Mouse (Mus musculus): Measurements from ENCODE around the gene Hsdl1. TPM values are rescaled to one million over a fixed set of nuclear protein-coding genes. Genes with fewer than 3 reads are reported as not detected.

The Hsdl1 gene
- polyA plus RNA-seq, 1 experiment, result 22.2 TPM

DNA sequence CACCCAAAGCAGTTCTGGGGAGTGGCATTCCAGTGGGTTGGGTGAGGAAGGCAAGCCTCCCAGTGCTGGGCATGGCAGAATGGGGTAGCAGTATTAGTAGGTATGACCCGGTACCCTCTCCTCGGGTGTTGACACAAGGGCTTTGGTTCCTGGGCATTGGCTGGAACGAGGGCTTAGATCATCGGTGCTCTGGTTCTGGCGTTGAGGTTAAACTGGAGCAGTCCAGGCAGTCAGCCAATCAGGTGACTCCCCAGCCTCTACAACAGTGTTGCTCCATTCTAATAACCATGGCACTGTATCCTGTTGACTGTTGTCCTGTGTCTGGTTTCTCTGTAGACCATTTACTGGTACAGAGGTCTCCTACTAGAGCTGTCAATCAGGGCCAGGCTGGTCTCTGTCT, 42.6 kb upstream of the Hsdl1 start:
- WGBS, result 81% methylated on average over 5 of the region's 5 CpGs
- no peak for TF ChIP-seq POLR2A (IDR thresholded peaks at IDR 0.05; ENCODE audit: borderline replicate concordance, control insufficient read depth, low read depth, low read length)
- TF ChIP-seq CTCF (IDR thresholded peaks at IDR 0.05; ENCODE audit: control insufficient read depth, insufficient read depth, low read length), result no peak
- Histone ChIP-seq H3K27ac (ENCODE audit: control insufficient read depth, insufficient read depth, low read depth, low read length, poor library complexity) (no peak overlapping the region), H3K4me3 (replicated peaks; ENCODE audit: control insufficient read depth, low read depth, low read length) (no peak overlapping the region), H3K4me1 (ENCODE audit: control insufficient read depth, insufficient read depth, low read length) (no peaks in the 10 kb centered on the region)

DNA sequence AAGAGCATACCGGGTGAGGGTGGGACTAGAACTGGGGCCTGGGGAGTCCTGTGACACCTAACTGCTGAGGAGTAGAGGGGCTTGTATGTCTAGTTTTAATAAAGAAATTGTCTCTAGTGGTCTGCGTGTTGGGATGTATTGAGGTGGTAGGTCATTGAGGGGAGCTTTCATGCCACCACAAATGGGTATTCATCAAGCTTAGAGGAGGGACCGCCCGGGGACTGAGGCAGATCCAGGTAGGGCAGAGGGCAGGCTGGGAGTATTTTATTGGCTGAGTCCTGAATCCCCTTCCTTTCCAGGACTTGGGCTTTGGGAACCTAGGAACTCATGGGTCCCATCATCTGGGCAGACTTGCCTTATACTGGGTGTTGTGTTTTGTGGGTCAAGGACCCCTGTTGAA, 41.8 kb upstream of the Hsdl1 start:
- Histone ChIP-seq H3K4me3 (replicated peaks; ENCODE audit: control insufficient read depth, low read depth, low read length) (no peak overlapping the region), H3K4me1 (ENCODE audit: control insufficient read depth, insufficient read depth, low read length) (no peaks in the 10 kb centered on the region), H3K27ac (ENCODE audit: control insufficient read depth, insufficient read depth, low read depth, low read length, poor library complexity) (no peak overlapping the region)
- WGBS, result 80% methylated on average over 4 of the region's 4 CpGs
- TF ChIP-seq POLR2A (IDR thresholded peaks at IDR 0.05; ENCODE audit: borderline replicate concordance, control insufficient read depth, low read depth, low read length) (no peak), CTCF (IDR thresholded peaks at IDR 0.05; ENCODE audit: control insufficient read depth, insufficient read depth, low read length) (no peak)

DNA sequence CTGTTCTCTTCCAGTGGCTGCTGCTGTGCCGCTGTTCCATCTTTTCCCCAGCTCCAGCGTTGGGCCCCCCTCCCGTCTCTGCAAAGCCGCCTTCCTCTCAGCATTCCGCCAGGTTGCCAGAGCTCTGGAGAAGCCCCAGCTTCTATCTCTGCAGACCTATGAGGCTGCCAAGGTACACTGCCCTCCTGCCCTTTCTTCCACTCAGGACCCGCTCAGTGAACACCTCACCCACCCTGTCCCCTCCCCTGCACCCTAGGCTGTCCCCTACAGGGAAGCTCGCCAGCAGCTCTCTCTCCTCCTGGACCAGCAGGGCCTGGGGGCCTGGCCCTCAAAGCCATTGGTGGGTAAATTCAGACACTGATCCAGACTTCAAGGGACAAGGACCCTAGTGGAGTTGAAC, 41.4 kb upstream of the Hsdl1 start:
- Histone ChIP-seq H3K27ac (ENCODE audit: control insufficient read depth, insufficient read depth, low read depth, low read length, poor library complexity) (no peak overlapping the region), H3K4me3 (replicated peaks; ENCODE audit: control insufficient read depth, low read depth, low read length) (no peak overlapping the region), H3K4me1 (ENCODE audit: control insufficient read depth, insufficient read depth, low read length) (no peaks in the 10 kb centered on the region)
- no peak for TF ChIP-seq CTCF (IDR thresholded peaks at IDR 0.05; ENCODE audit: control insufficient read depth, insufficient read depth, low read length)
- 75% methylated on average over 7 of the region's 7 CpGs for WGBS

DNA sequence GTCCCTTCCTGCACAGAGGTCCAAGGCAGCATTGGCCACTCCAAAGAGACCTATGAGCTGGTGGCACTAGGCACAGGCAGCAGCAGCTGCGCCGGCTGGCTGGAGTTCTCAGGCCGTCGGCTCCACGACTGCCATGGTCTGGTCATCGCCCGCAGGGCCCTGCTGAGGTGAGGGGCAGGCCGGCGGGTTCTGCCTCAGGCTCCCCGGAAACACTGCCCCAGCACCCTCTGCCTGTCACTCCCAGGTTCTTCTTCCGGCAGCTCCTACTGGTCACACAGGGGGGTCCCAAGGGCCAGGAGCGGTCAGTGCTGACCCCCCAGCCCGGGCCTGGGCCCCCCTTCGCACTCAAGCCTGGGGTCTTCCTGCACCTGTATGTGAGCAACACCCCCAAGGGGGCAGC, 40.1 kb upstream of the Hsdl1 start:
- H3K4me3 ChIP-seq (replicated peaks; ENCODE audit: control insufficient read depth, low read depth, low read length), result no peak overlapping the region
- TF ChIP-seq CTCF (IDR thresholded peaks at IDR 0.05; ENCODE audit: control insufficient read depth, insufficient read depth, low read length) (no peak), POLR2A (IDR thresholded peaks at IDR 0.05; ENCODE audit: borderline replicate concordance, control insufficient read depth, low read depth, low read length) (no peak)
- H3K4me1 ChIP-seq (ENCODE audit: control insufficient read depth, insufficient read depth, low read length), result no peaks in the 10 kb centered on the region
- WGBS, result 84% methylated on average over 14 of the region's 14 CpGs
- no peak overlapping the region for H3K27ac ChIP-seq (ENCODE audit: control insufficient read depth, insufficient read depth, low read depth, low read length, poor library complexity)

DNA sequence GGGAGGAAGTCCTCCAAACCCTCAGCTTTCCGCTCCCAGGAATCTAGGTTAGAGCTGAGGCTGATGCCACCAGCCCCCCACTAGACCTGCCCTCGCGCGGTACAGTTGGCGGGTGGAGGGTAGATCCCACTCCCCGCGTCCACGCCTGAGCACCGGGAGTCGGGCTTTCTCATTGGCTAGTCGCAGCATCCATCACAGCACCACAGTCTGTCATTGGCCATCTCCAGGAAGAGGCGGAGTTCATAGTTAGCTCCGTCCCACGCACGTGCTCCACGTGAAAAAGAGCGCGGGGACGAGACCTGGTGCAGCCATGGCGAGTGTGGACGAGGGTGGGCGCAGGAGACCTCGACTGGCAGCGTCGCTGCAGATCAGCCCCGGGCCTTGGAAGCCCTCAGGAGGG, 37.5 kb upstream of the Hsdl1 start, which contains the start of gene Adad2:
Gene Adad2, plus strand, starts transcription at position 277 of the 400 bp plus-strand sequence.
- no peak for TF ChIP-seq CTCF (IDR thresholded peaks at IDR 0.05; ENCODE audit: control insufficient read depth, insufficient read depth, low read length)
- TF ChIP-seq POLR2A (IDR thresholded peaks at IDR 0.05; ENCODE audit: borderline replicate concordance, control insufficient read depth, low read depth, low read length), result no peak
- Histone ChIP-seq H3K4me3 (replicated peaks; ENCODE audit: control insufficient read depth, low read depth, low read length) (no peak within 1 kb of the TSS), H3K4me1 (ENCODE audit: control insufficient read depth, insufficient read depth, low read length) (no peaks in the 10 kb centered on the region), H3K27ac (ENCODE audit: control insufficient read depth, insufficient read depth, low read depth, low read length, poor library complexity) (no peak within 1 kb of the TSS)
- 80% methylated on average over 26 of the region's 26 CpGs for WGBS

DNA sequence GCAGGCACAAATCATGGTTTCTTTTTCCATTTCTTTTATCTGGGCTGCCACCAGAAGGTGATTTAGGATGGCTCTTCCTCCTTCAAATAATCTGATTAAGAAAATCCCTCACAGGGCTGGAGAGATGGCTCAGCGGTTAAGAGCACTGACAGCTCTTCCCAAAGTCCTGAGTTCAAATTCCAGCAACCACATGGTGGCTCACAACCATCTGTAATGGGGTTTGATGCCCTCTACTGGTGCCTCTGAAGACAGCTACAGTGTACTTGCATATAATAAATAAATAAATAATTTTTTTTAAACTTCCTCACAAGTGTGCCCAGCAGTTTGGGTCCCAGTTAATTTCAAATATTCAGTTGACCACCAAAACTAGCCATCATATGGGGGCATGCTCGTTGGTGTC, 31.2 kb upstream of the Hsdl1 start:
- no peak overlapping the region for H3K4me3 ChIP-seq (replicated peaks; ENCODE audit: control insufficient read depth, low read depth, low read length)
- TF ChIP-seq CTCF (IDR thresholded peaks at IDR 0.05; ENCODE audit: control insufficient read depth, insufficient read depth, low read length), result no peak
- TF ChIP-seq POLR2A (IDR thresholded peaks at IDR 0.05; ENCODE audit: borderline replicate concordance, control insufficient read depth, low read depth, low read length), result no peak
- WGBS, result 60% methylated on average over 2 of the region's 2 CpGs
- no peak overlapping the region for H3K27ac ChIP-seq (ENCODE audit: control insufficient read depth, insufficient read depth, low read depth, low read length, poor library complexity)
- peaks cover 2% of the 10 kb centered on the region; the same call in 1 of the 2 replicates for H3K4me1 ChIP-seq (ENCODE audit: control insufficient read depth, insufficient read depth, low read length)

DNA sequence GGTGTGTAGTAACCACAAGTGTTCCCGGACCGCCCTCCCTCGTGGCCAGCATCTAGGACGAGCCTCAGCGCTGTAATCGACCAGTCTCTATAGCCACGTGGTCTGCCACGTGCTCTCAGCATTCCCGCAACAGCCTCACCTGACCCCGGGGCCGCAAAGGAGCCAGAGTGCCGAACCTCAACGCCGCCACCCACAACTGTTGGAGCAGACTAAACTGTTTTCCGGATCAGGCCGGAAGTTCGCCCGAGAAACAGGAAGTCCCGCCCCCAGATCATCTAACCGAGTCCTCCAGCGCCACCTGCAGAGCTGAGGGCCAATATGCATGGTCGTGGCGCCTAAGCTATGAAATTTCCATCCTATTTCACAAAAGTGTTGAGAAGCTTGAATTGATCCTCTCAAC, 30.0 kb upstream of the Hsdl1 start, which contains the start of gene Taf1c:
Gene Taf1c, minus strand, starts transcription at position 227 of the 400 bp plus-strand sequence.
- Histone ChIP-seq H3K27ac (ENCODE audit: control insufficient read depth, insufficient read depth, low read depth, low read length, poor library complexity) (peak within 1 kb of the TSS; percentile 56), H3K4me1 (ENCODE audit: control insufficient read depth, insufficient read depth, low read length) (peaks cover 2% of the 10 kb centered on the region; the same call in 1 of the 2 replicates), H3K4me3 (replicated peaks; ENCODE audit: control insufficient read depth, low read depth, low read length) (peak within 1 kb of the TSS; percentile 86)
- TF ChIP-seq CTCF (IDR thresholded peaks at IDR 0.05; ENCODE audit: control insufficient read depth, insufficient read depth, low read length), result peak; percentile 93
- TF ChIP-seq POLR2A (IDR thresholded peaks at IDR 0.05; ENCODE audit: borderline replicate concordance, control insufficient read depth, low read depth, low read length), result peak; percentile 67; the same call in 1 of the 2 replicates
- under 1% methylated on average over 23 of the region's 23 CpGs for WGBS

DNA sequence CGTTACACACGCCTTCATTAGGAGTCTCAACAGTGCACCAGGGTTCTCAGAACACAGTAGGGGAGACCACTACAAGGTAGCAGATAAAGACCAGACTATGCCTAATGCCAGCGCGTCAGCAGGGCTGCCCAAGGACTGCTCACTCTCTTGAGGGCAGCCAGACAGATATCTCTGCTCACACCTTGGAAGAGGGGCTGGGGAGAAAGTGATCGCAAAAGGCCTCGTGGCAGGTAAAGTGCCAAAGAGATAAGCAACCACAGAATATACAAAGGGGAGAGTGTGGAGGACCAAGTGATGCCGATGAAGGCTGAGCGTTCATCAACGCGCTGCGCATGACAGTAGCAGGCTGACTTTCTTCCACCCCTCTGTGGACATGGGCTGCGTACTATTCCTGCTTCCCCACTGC, 29.4 kb upstream of the Hsdl1 start:
- WGBS, result 18% methylated on average over 12 of the region's 12 CpGs
- TF ChIP-seq POLR2A (IDR thresholded peaks at IDR 0.05; ENCODE audit: borderline replicate concordance, control insufficient read depth, low read depth, low read length) (no peak), CTCF (IDR thresholded peaks at IDR 0.05; ENCODE audit: control insufficient read depth, insufficient read depth, low read length) (no peak)
- Histone ChIP-seq H3K4me3 (replicated peaks; ENCODE audit: control insufficient read depth, low read depth, low read length) (peak overlapping the region; percentile 86), H3K27ac (ENCODE audit: control insufficient read depth, insufficient read depth, low read depth, low read length, poor library complexity) (no peak overlapping the region), H3K4me1 (ENCODE audit: control insufficient read depth, insufficient read depth, low read length) (peaks cover 2% of the 10 kb centered on the region; the same call in 1 of the 2 replicates)

DNA sequence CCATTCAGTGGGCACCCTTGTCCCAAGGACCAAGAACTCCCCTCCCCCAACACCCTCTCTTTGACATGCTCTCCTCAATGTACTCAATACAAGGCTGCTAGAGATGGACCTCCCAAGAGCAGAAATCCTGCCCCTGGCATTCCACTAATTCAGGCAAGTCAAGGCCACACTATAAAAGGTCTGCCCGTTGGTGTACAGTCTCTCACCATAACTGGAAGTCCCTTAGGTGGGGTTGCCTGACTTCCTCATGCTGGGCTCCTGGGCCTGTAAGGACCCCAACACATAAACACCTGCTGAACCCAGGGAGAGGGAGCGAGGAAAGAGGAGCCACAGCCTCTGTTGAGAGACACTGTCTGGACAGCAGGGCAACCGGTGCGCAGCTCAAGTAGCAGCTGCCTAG, 28.8 kb upstream of the Hsdl1 start:
- Histone ChIP-seq H3K4me1 (ENCODE audit: control insufficient read depth, insufficient read depth, low read length) (peaks cover 2% of the 10 kb centered on the region; the same call in 1 of the 2 replicates), H3K27ac (ENCODE audit: control insufficient read depth, insufficient read depth, low read depth, low read length, poor library complexity) (no peak overlapping the region), H3K4me3 (replicated peaks; ENCODE audit: control insufficient read depth, low read depth, low read length) (no peak overlapping the region)
- 84% methylated on average over 4 of the region's 4 CpGs for WGBS
- TF ChIP-seq POLR2A (IDR thresholded peaks at IDR 0.05; ENCODE audit: borderline replicate concordance, control insufficient read depth, low read depth, low read length), result no peak
- TF ChIP-seq CTCF (IDR thresholded peaks at IDR 0.05; ENCODE audit: control insufficient read depth, insufficient read depth, low read length), result no peak

Data from bone marrow, adult 2 months (tissue).